In the genomic region with DNA sequence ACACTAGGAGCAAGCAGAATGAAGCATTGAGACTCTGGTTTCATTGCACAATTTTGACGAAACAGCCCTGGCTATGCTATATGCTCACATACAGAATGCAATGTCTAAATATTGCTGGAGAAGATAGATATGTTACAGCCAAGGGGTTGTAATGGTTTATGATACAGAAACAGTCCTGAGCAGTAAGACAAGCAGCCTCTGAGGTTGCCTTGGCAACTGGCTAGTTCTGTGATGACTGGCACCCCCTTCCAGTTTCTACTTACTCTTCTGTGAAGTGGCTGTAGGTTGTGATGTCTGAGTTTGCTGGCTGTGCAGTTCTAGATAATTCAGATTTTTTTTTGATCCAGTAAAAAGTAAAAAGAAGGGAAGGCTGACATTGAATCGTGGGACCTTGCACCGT, we compare ENCODE assay signal across 20 mouse cellular contexts.
DNase-seq lines count a peak whose midpoint lies in the region; ATAC-seq lines count a peak whose summit lies in the region.
"Had no signal": no experiment of that assay in that cellular context is flagged by ENCODE, and none has a peak within 500 bp of the region (broad histone marks: within the 10 kb centered on the region; RNA-seq: fewer than 3 reads in every experiment).

No protein-coding gene starts in this region.

- H3K9me3 ChIP-seq in midbrain, embryonic 16.5 days (replicated peaks; ENCODE audit: control insufficient read depth, low read length, poor library complexity, severe bottlenecking): no peaks in the 10 kb centered on the region
- H3K9me3 ChIP-seq in heart, embryonic 12.5 days (replicated peaks): no peaks in the 10 kb centered on the region
- H3K9me3 ChIP-seq: embryonic facial prominence, embryonic 15.5 days; heart, embryonic 10.5 days; limb, embryonic 10.5 days; megakaryocyte, embryonic 14.5 days had no signal

- intact Hi-C loops in left cerebral cortex, postnatal 14 days (cut with DNase I): no loop called here

- H3K27ac ChIP-seq in midbrain, embryonic 16.5 days (ENCODE audit: low read length): no peak overlapping the region; the same call in 1 of the 2 replicates
- H3K27ac ChIP-seq in heart, embryonic 12.5 days (ENCODE audit: poor library complexity, severe bottlenecking): no peak overlapping the region
- H3K27ac ChIP-seq: embryonic facial prominence, embryonic 15.5 days; heart, embryonic 10.5 days; kidney, postnatal 0 days; limb, embryonic 10.5 days; liver, embryonic 14.5 days had no signal

- no peak overlapping the region for H3K9ac ChIP-seq in midbrain, embryonic 16.5 days (ENCODE audit: low read depth, low read length)
- H3K9ac ChIP-seq in heart, embryonic 12.5 days: no peak overlapping the region
- H3K9ac ChIP-seq: embryonic facial prominence, embryonic 15.5 days; liver, embryonic 14.5 days had no signal

- WGBS in midbrain, embryonic 16.5 days: 80% methylated on average over 3 of the region's 3 CpGs
- 90% methylated on average over 3 of the region's 3 CpGs for WGBS in heart, embryonic 12.5 days

- H3K36me3 ChIP-seq in midbrain, embryonic 16.5 days (ENCODE audit: control insufficient read depth, insufficient read depth, low read length): no peaks in the 10 kb centered on the region
- H3K36me3 ChIP-seq in heart, embryonic 12.5 days: no peaks in the 10 kb centered on the region
- H3K36me3 ChIP-seq: embryonic facial prominence, embryonic 15.5 days; heart, embryonic 10.5 days; limb, embryonic 10.5 days had no signal

- DNase-seq in left cerebral cortex, postnatal 14 days (ENCODE audit: low spot score in 2 of 2): peak; percentile 19 to 28
- no peak for DNase-seq in left cerebral cortex, adult 9 months (ENCODE audit: low spot score in 2 of 2)
- no peak for DNase-seq in adrenal gland, postnatal 14 days
- DNase-seq: cerebellum, adult 2 months; gastrocnemius, postnatal 25 days; heart, postnatal 36 days; lung, postnatal 10 days; thymus, postnatal 14 days had no signal

- no peaks in the 10 kb centered on the region for H3K27me3 ChIP-seq in midbrain, embryonic 16.5 days (ENCODE audit: control insufficient read depth, insufficient read depth, low read depth, low read length)
- H3K27me3 ChIP-seq in heart, embryonic 12.5 days (replicated peaks): no peaks in the 10 kb centered on the region; the same call in 1 of the 2 replicates
- H3K27me3 ChIP-seq: CH12.LX; embryonic facial prominence, embryonic 15.5 days; megakaryocyte, embryonic 14.5 days had no signal

- H3K4me2 ChIP-seq in midbrain, embryonic 16.5 days (ENCODE audit: low read length): no peak overlapping the region
- no peak overlapping the region for H3K4me2 ChIP-seq in heart, embryonic 12.5 days
- H3K4me2 ChIP-seq: embryonic facial prominence, embryonic 15.5 days had no signal

- peak; percentile 51 for ATAC-seq in CD4-positive, CD25-positive, alpha-beta regulatory T cell, adult 4 months
- ATAC-seq in activated CD4-positive, CD25-positive, alpha-beta regulatory T cell, adult 4 months: peak; percentile 66
- ATAC-seq in midbrain, embryonic 16.5 days: peak; percentile 89
- ATAC-seq in heart, embryonic 12.5 days (ENCODE audit: insufficient number of reproducible peaks, low FRiP score): no peak
- ATAC-seq: intestine, embryonic 16.5 days had no signal

- no peak overlapping the region for H3K4me3 ChIP-seq in midbrain, embryonic 16.5 days (ENCODE audit: low read depth, low read length)
- no peak overlapping the region for H3K4me3 ChIP-seq in heart, embryonic 12.5 days
- H3K4me3 ChIP-seq: embryonic facial prominence, embryonic 15.5 days; heart, embryonic 10.5 days; limb, embryonic 10.5 days; megakaryocyte, embryonic 14.5 days had no signal

- peaks cover 5% of the 10 kb centered on the region for H3K4me1 ChIP-seq in midbrain, embryonic 16.5 days (ENCODE audit: control insufficient read depth, insufficient read depth, low read length)
- H3K4me1 ChIP-seq in heart, embryonic 12.5 days (replicated peaks): peaks cover 35% of the 10 kb centered on the region

Comparison
In these comparisons a context has a peak if more than half of its experiments do, and no peak if none do; other contexts are left out.
1. DNase-seq: peak in left cerebral cortex, postnatal 14 days (2 of 2); none in left cerebral cortex, adult 9 months (0 of 2) and adrenal gland, postnatal 14 days (single experiment).